Mouse (Mus musculus) G1E (cell line): ENCODE results near the gene Uts2r. TPM values are rescaled to one million over a fixed set of nuclear protein-coding genes. Genes with fewer than 3 reads are reported as not detected.
A peak's percentile ranks its signal among the peaks of the same experiment; 100 is the strongest.

ENCODE experiments used
- ATAC-seq: 2 replicates; pipeline ENCODE4 v1.8.0; 2016; ENCODE audit warnings: mild to moderate bottlenecking; ENCODE audit not compliant: insufficient number of reproducible peaks, poor library complexity, low FRiP score, severe bottlenecking; ENCODE audit errors: extremely low read depth
- DNase-seq: peaks from one replicate; pipeline ENCODE4 v3.0.0; 2012; ENCODE audit warnings: low spot score
- H3K27me3 ChIP-seq: 2 replicates; pipeline ENCODE4 v1.6.1; 2012; ENCODE audit warnings: mild to moderate bottlenecking, low read length, inconsistent platforms; ENCODE audit not compliant: insufficient read depth
- H3K36me3 ChIP-seq: replicated peaks from 2 replicates; pipeline ENCODE3; 2012; ENCODE audit warnings: mild to moderate bottlenecking, inconsistent platforms
- H3K4me1 ChIP-seq: 2 replicates; pipeline ENCODE4 v1.6.1; 2012; ENCODE audit warnings: low read depth, low read length, inconsistent platforms, mixed read lengths; ENCODE audit not compliant: insufficient read depth
- H3K4me3 ChIP-seq: 2 replicates; pipeline ENCODE4 v1.5.1; 2012; ENCODE audit warnings: low read depth, mild to moderate bottlenecking, inconsistent platforms, low read length, moderate library complexity, mixed read lengths
- H3K9me3 ChIP-seq: replicated peaks from 2 replicates; pipeline ENCODE4 v1.6.1; 2012; ENCODE audit warnings: inconsistent platforms
- CTCF ChIP-seq: IDR thresholded peaks from 2 replicates; pipeline ENCODE4 v1.5.1; 2012; ENCODE audit warnings: low read depth, low read length, inconsistent platforms, mixed read lengths
- GATA1 ChIP-seq: IDR thresholded peaks from 2 replicates; pipeline ENCODE4 v1.6.1; 2012; ENCODE audit warnings: borderline replicate concordance, low read length, inconsistent platforms, mixed read lengths
- GATA2 ChIP-seq: IDR thresholded peaks from 2 replicates; pipeline ENCODE4 v1.6.1; 2012; ENCODE audit warnings: low read depth, low read length, inconsistent platforms, borderline replicate concordance
- POLR2AphosphoS5 ChIP-seq: IDR thresholded peaks from 2 replicates; pipeline ENCODE4 v1.6.1; 2012; ENCODE audit warnings: low read depth, low read length, inconsistent platforms; ENCODE audit not compliant: insufficient replicate concordance
- TAL1 ChIP-seq: conservative IDR thresholded peaks from 2 replicates; pipeline ENCODE4 v1.6.1; 2012; ENCODE audit warnings: low read depth, low read length, inconsistent platforms, mixed read lengths
- polyA plus RNA-seq: library from polyadenylated mRNA; stranded (reverse); fragments of >175 nt; gene quantifications from 2 replicates; pipeline ENCODE4 v1.2.3, GENCODE M21; 2012
- total RNA-seq, 2 experiments: library from RNA; stranded (forward) in 1 of 2; stranded (reverse) in 1 of 2; fragments of 200-1000 nt in 1 of 2; fragments of >200 nt in 1 of 2; fragmentation: Nextera tagmentation in 1 of 2; gene quantifications; 2 replicates each; pipeline ENCODE4 v1.2.3; 2014 to 2017

Gene Uts2r
- not detected in 2 replicates for total RNA-seq (2014; fragmentation: Nextera tagmentation)
- 0.05 TPM in 1 of 2 replicates, not detected in the other for total RNA-seq (2017)
- polyA plus RNA-seq = not detected in 2 replicates

GRCm38 (mm10) chr11:121159971-121160370, at the start of gene Uts2r:
Uts2r (plus strand) TSS chr11:121160271.
- Histone ChIP-seq H3K4me1 (0 out of 2 replicates have a peak, but pooled peaks cover 4% of the 10 kb centered on the region), H3K4me3 (no peak within 1 kb of the TSS), H3K9me3 (no peaks in the 10 kb centered on the region), H3K36me3 (no peaks in the 10 kb centered on the region), H3K27me3 (peaks cover 35% of the 10 kb centered on the region)
- TF ChIP-seq POLR2AphosphoS5 (no peak), TAL1 (no peak), GATA1 (no peak), GATA2 (no peak), CTCF (no peak)
- ATAC-seq (no peak), DNase-seq (no peak)

GRCm38 (mm10) chr11:121111051-121111450, 49.0 kb upstream of the Uts2r start:
- no peak overlapping the region for H3K4me3 ChIP-seq
- peaks cover 23% of the 10 kb centered on the region for H3K36me3 ChIP-seq
- no peak for DNase-seq
- peaks cover 18% of the 10 kb centered on the region for H3K27me3 ChIP-seq
- H3K9me3 ChIP-seq = no peaks in the 10 kb centered on the region
- H3K4me1 ChIP-seq = peaks cover 10% of the 10 kb centered on the region
- no peak for ATAC-seq
- TF ChIP-seq GATA1 = no peak
- TF ChIP-seq POLR2AphosphoS5 = no peak
- no peak for TF ChIP-seq GATA2
- no peak for TF ChIP-seq CTCF
- TF ChIP-seq TAL1 = no peak

- H3K9me3 ChIP-seq = no peaks in the 10 kb centered on the region
- DNase-seq = no peak
- peaks cover 18% of the 10 kb centered on the region for H3K27me3 ChIP-seq
- TF ChIP-seq CTCF (no peak), GATA2 (no peak), POLR2AphosphoS5 (no peak)
- no peak for ATAC-seq
- no peak overlapping the region for H3K4me3 ChIP-seq
- peaks cover 29% of the 10 kb centered on the region for H3K36me3 ChIP-seq
- H3K4me1 ChIP-seq = peaks cover 15% of the 10 kb centered on the region
These were observed 48.5 kb upstream of the Uts2r start for GRCm38 (mm10) chr11:121111601-121112000.

DNA sequence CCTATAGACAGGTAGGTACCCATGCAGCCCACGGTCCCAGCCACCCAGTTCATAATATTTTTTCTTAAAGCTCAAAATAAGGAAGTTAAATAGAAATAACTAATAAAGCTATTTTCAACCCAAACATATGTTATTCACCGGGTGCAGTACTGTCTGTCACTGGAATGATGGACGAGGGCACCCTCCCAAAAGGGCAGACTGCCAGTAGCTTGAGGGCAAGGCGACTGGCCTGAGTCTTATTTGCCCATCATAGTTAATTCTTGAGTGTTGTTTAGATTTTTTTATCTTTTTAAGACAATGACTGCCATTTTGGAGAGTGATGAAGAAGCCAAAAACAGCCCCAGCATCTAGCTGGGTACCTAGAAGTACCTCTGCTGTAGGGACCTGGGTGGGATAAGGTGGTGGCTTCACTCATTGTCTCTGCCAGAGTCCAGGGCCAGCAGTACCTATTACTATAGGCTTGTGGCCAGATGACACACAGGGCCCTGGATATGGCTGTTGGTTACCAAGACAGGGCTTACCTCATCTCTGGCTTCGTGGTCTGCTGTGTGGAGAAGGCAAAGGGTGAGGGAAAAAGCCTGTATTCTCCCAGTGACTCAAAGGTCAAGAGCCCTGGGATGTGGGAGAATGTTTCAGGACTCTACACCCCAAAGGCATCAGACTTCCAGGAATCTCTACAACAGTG, 47.8 kb upstream of the Uts2r start:
- TF ChIP-seq TAL1 (no peak), CTCF (no peak), POLR2AphosphoS5 (no peak), GATA1 (no peak), GATA2 (no peak)
- Histone ChIP-seq H3K4me3 (no peak overlapping the region), H3K9me3 (no peaks in the 10 kb centered on the region), H3K4me1 (peaks cover 21% of the 10 kb centered on the region), H3K36me3 (peaks cover 35% of the 10 kb centered on the region), H3K27me3 (peaks cover 18% of the 10 kb centered on the region)
- DNase-seq (no peak), ATAC-seq (no peak)

DNA sequence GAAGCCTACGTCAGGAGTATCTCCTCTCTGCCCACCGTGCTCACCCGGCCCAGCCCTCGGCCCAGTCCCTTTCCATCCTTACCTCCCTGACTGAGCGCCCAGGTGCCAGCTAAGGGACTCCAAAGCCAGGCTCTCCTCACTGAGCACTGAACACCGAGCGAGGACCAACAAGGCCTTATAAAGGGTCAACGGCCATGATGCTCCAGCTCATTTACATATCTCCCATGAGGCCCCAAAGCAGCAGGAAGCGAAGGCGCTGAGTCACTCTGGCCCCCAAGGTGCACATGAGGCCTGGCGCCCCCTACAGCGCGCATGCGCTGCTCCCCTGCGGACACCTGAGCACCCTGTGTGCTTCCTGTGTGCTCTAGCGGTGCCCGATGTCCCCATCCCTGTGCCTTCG, 42.0 kb upstream of the Uts2r start:
- Histone ChIP-seq H3K4me3 (peak overlapping the region; percentile 73), H3K36me3 (peaks cover 29% of the 10 kb centered on the region), H3K4me1 (peaks cover 46% of the 10 kb centered on the region), H3K27me3 (0 out of 2 replicates have a peak, but pooled peaks cover 4% of the 10 kb centered on the region), H3K9me3 (no peaks in the 10 kb centered on the region)
- DNase-seq (peak; percentile 74), ATAC-seq (peak; percentile 80)
- TF ChIP-seq GATA1 = no peak
- TF ChIP-seq CTCF = no peak
- TF ChIP-seq GATA2 = no peak
- no peak for TF ChIP-seq POLR2AphosphoS5
- TF ChIP-seq TAL1 = no peak

DNA sequence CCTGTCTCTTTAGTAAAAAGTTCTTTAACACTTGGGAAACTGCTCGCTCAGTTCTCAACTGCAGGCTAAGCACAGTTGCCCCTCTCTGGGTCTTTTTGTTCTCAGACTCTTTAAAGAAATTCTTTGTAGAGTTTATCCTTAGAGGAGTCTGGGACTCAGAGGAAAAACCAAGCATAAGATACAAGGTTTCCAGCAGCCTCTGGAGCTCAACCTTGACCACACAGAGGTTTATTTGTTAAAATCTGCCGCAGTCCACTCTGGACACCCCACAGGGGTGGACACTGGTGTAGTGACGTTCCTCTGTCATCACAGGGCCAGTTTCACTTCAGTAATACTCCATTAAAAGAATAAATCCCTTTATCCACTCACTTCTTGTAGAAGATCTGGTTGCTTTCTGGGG, 41.5 kb upstream of the Uts2r start, which contains the start of gene Tex19.2:
Tex19.2 (minus strand) TSS at position 101 of the 400 bp plus-strand sequence.
- Histone ChIP-seq H3K4me1 (peaks cover 49% of the 10 kb centered on the region), H3K4me3 (peak within 1 kb of the TSS; percentile 73), H3K9me3 (no peaks in the 10 kb centered on the region), H3K36me3 (peaks cover 29% of the 10 kb centered on the region), H3K27me3 (0 out of 2 replicates have a peak, but pooled peaks cover 4% of the 10 kb centered on the region)
- no peak for ATAC-seq
- TF ChIP-seq TAL1 (no peak), GATA2 (no peak), CTCF (no peak), GATA1 (no peak), POLR2AphosphoS5 (no peak)
- no peak for DNase-seq
